Mouse (Mus musculus) stomach, postnatal 0 days (tissue): Measurements from ENCODE around the gene Ankrd44. TPM values are rescaled to one million over a fixed set of nuclear protein-coding genes. Genes with fewer than 3 reads are reported as not detected.

Experiments
- ATAC-seq: fragments of 200-750 bp; cut with Nextera tagmentation; 2 replicates; pipeline ENCODE4 v1.8.0; 2017; ENCODE audit not compliant: low FRiP score, low TSS enrichment
- DNase-seq: peaks from one replicate; pipeline ENCODE4 v3.0.0-alpha.2; 2016; ENCODE audit warnings: low spot score
- H3K27ac ChIP-seq: fragments of 300-500 bp; sonication (generic); replicated peaks from 2 replicates; pipeline ENCODE4 v1.5.1; 2014; ENCODE audit warnings: mild to moderate bottlenecking, control low read depth
- H3K27me3 ChIP-seq: fragments of 300-500 bp; sonication (generic); 2 replicates; pipeline ENCODE4 v1.6.1; 2014; ENCODE audit warnings: low read length; ENCODE audit not compliant: control insufficient read depth, insufficient read depth
- H3K36me3 ChIP-seq: fragments of 300-500 bp; sonication (generic); 2 replicates; pipeline ENCODE4 v1.6.1; 2014; ENCODE audit warnings: low read length, mixed read lengths; ENCODE audit not compliant: control insufficient read depth, insufficient read depth
- H3K4me1 ChIP-seq: fragments of 300-500 bp; sonication (generic); replicated peaks from 2 replicates; pipeline ENCODE4 v1.6.1; 2014; ENCODE audit warnings: antibody characterized with exemption; ENCODE audit not compliant: control insufficient read depth, insufficient read depth
- H3K4me2 ChIP-seq: fragments of 300-500 bp; sonication (generic); replicated peaks from 2 replicates; pipeline ENCODE4 v1.6.1; 2014; ENCODE audit warnings: low read depth, mild to moderate bottlenecking, control low read depth, moderate library complexity
- H3K4me3 ChIP-seq: fragments of 300-500 bp; sonication (generic); 2 replicates; pipeline ENCODE4 v1.5.1; 2014; ENCODE audit warnings: low read depth, low read length, control low read depth
- H3K9ac ChIP-seq: fragments of 300-500 bp; sonication (generic); 2 replicates; pipeline ENCODE4 v1.6.1; 2014; ENCODE audit warnings: mild to moderate bottlenecking, low read length, control low read depth, mixed read lengths
- H3K9me3 ChIP-seq: fragments of 300-500 bp; sonication (generic); 2 replicates; pipeline ENCODE4 v1.6.1; 2016; ENCODE audit warnings: low read length; ENCODE audit not compliant: control insufficient read depth
- CTCF ChIP-seq: IDR thresholded peaks from 2 replicates; pipeline ENCODE4 v1.5.1; 2016; ENCODE audit warnings: antibody characterized with exemption, low read depth, mild to moderate bottlenecking, moderate library complexity
- EP300 ChIP-seq: optimal IDR thresholded peaks from 2 replicates; pipeline ENCODE3; 2016; ENCODE audit warnings: antibody characterized with exemption
- WGBS: fragments of 180-500 bp; shearing (Covaris S2); extraction: QIAGEN DNeasy Blood & Tissue Kit; methylation state at CpG from one replicate; pipeline ENCODE4 v1.1.7; 2014; 5-methylcytosine and 5-hydroxymethylcytosine counted together
- polyA plus RNA-seq: library from polyadenylated mRNA; unstranded; fragments of >200 nt; fragmentation: Nextera tagmentation; extraction: Ambion mirVana; gene quantifications from 2 replicates; pipeline ENCODE4 v1.2.1, GENCODE M21; 2015

The Ankrd44 gene
- polyA plus RNA-seq, 1 experiment from 2014 or later, result 7.8 TPM

- Histone ChIP-seq H3K27me3 (no peaks in the 10 kb centered on the region), H3K36me3 (no peaks in the 10 kb centered on the region), H3K4me1 (no peaks in the 10 kb centered on the region), H3K9ac (no peak overlapping the region), H3K9me3 (no peaks in the 10 kb centered on the region), H3K4me3 (no peak overlapping the region), H3K27ac (no peak overlapping the region), H3K4me2 (no peak overlapping the region)
- DNase-seq (no peak), ATAC-seq (no peak)
- TF ChIP-seq EP300 (no peak), CTCF (no peak)
- 54% methylated on average over 3 of the region's 3 CpGs for WGBS
These were observed 176.7 kb downstream of the Ankrd44 start for GRCm38 (mm10) chr1:54749516-54749915.

- Histone ChIP-seq H3K36me3 (no peaks in the 10 kb centered on the region), H3K27ac (no peak overlapping the region), H3K4me1 (no peaks in the 10 kb centered on the region), H3K27me3 (no peaks in the 10 kb centered on the region), H3K9ac (no peak overlapping the region), H3K4me3 (no peak overlapping the region), H3K9me3 (no peaks in the 10 kb centered on the region), H3K4me2 (no peak overlapping the region)
- 14% methylated on average over 8 of the region's 8 CpGs for WGBS
- peak; percentile 86 for ATAC-seq
- TF ChIP-seq CTCF (no peak), EP300 (no peak)
- DNase-seq, result peak; percentile 71
These were observed 178.3 kb downstream of the Ankrd44 start for GRCm38 (mm10) chr1:54747785-54748420.

DNA sequence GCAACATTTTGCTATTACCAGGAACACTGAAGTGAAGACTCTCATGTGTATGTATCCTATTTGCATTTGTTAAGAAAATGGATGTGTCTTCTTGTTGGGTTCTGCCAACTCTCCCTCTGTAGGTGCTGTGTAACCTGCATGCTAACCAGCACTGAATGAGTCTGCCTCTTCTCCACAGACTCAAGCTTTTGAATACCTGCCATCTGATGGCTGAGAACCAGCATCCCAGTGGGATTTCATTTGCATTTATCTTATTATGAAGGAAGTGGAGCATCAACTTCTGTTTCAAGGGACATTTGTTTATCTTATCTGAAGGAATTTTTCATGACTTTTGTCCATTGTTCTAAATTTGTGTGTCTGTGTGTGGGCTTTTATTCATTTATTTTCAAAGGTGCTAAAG is 180.5 kb downstream of the Ankrd44 start:
- DNase-seq, result no peak
- Histone ChIP-seq H3K27me3 (no peaks in the 10 kb centered on the region), H3K4me1 (no peaks in the 10 kb centered on the region), H3K9me3 (no peaks in the 10 kb centered on the region), H3K27ac (no peak overlapping the region), H3K4me2 (no peak overlapping the region), H3K4me3 (no peak overlapping the region), H3K36me3 (no peaks in the 10 kb centered on the region), H3K9ac (no peak overlapping the region)
- ATAC-seq, result no peak
- no peak for TF ChIP-seq EP300
- no peak for TF ChIP-seq CTCF

DNA sequence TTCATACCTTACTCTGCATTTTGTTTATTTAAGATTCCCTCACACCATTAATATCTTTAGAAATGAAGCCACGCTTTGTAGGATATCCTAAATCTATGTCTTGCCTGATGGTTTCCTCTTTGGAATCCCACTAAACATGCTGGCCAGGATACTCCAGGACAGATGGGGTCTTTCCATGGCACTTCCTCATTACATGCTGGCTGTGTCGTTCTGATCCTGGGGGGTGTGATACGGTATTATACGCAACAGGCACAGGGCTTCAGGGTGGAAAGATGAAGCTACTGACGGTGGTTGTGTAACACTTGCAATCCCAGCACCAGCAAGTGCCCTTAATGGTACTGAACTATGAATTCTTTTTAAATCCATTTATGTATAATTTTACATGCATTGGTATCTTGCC is 182.0 kb downstream of the Ankrd44 start:
- no peak overlapping the region for H3K27ac ChIP-seq
- H3K9ac ChIP-seq, result no peak overlapping the region
- no peak overlapping the region for H3K4me2 ChIP-seq
- no peak overlapping the region for H3K4me3 ChIP-seq
- ATAC-seq, result no peak
- no peaks in the 10 kb centered on the region for H3K9me3 ChIP-seq
- TF ChIP-seq CTCF (no peak), EP300 (no peak)
- WGBS, result 77% methylated on average over 5 of the region's 5 CpGs
- no peak for DNase-seq
- H3K27me3 ChIP-seq, result no peaks in the 10 kb centered on the region
- no peaks in the 10 kb centered on the region for H3K4me1 ChIP-seq
- H3K36me3 ChIP-seq, result no peaks in the 10 kb centered on the region

DNA sequence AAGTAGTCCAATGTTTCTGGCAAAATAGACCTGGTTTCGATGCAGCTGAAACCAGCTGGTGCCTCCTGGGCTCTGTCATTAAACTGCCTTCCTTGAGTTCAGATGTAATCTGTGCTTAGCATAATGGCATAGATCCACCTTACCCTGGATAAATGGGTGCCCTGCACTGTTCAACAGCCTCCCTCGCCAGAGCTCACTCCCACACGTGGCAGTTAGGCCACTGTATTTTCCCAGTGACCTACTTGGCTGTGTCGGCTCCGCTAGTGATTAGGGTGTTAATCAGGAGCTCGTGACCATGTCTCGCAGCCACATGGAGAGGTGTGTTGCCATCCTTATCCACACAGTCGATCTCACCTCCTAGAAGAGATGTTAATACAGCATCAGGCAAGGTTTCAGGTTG is 183.1 kb downstream of the Ankrd44 start:
- Histone ChIP-seq H3K36me3 (no peaks in the 10 kb centered on the region), H3K9me3 (no peaks in the 10 kb centered on the region), H3K4me2 (no peak overlapping the region), H3K27me3 (no peaks in the 10 kb centered on the region), H3K9ac (no peak overlapping the region), H3K4me1 (no peaks in the 10 kb centered on the region), H3K4me3 (no peak overlapping the region), H3K27ac (no peak overlapping the region)
- DNase-seq (no peak), ATAC-seq (no peak)
- no peak for TF ChIP-seq EP300
- TF ChIP-seq CTCF, result no peak
- WGBS, result 80% methylated on average over 8 of the region's 8 CpGs

DNA sequence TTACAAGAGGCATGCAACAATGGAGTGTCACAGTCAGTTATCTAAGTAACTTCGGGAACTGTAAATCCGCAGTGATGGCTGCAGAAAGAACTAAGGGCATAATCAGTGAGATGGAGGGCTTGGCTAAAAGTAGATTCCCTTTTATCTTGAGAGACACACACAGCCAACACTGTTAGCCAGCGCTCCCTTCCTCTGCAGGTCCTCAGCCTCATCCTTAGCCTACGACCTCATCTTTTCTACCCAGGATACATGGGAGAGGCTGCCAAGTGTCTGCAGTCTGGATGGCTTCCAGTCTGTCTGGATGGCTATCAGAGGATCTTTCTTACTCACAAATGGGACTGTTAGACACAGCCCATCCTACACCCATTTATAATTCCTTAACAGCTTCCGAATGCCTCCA is 185.3 kb downstream of the Ankrd44 start:
- ATAC-seq (no peak), DNase-seq (no peak)
- Histone ChIP-seq H3K4me2 (no peak overlapping the region), H3K27me3 (no peaks in the 10 kb centered on the region), H3K9me3 (no peaks in the 10 kb centered on the region), H3K4me1 (no peaks in the 10 kb centered on the region), H3K27ac (no peak overlapping the region), H3K9ac (no peak overlapping the region), H3K4me3 (no peak overlapping the region), H3K36me3 (no peaks in the 10 kb centered on the region)
- 63% methylated on average over 5 of the region's 5 CpGs for WGBS
- TF ChIP-seq CTCF (no peak), EP300 (no peak)
